Mouse (Mus musculus) lung, embryonic 15.5 days (tissue): ENCODE data around the gene R3hdm2. TPM values are rescaled to one million over a fixed set of nuclear protein-coding genes. Genes with fewer than 3 reads are reported as not detected.

Experiments used
- ATAC-seq: fragments of 200-750 bp; cut with Nextera tagmentation; 2 replicates; pipeline ENCODE4 v1.8.0; 2017; ENCODE audit warnings: moderate number of reproducible peaks, borderline replicate concordance; ENCODE audit not compliant: low FRiP score, low TSS enrichment; ENCODE audit errors: extremely low read depth
- H3K27ac ChIP-seq: fragments of 300-500 bp; sonication (generic); 2 replicates; pipeline ENCODE4 v1.5.1; 2015; ENCODE audit warnings: moderate library complexity, mild to moderate bottlenecking, inconsistent platforms
- H3K27me3 ChIP-seq: fragments of 300-500 bp; sonication (generic); 2 replicates; pipeline ENCODE4 v1.6.1; 2015; ENCODE audit warnings: inconsistent platforms
- H3K36me3 ChIP-seq: fragments of 300-500 bp; sonication (generic); 2 replicates; pipeline ENCODE4 v1.6.1; 2015; ENCODE audit warnings: inconsistent platforms
- H3K4me1 ChIP-seq: fragments of 300-500 bp; sonication (generic); 2 replicates; pipeline ENCODE4 v1.6.1; 2015; ENCODE audit warnings: inconsistent platforms
- H3K4me2 ChIP-seq: fragments of 300-500 bp; sonication (generic); 2 replicates; pipeline ENCODE4 v1.6.1; 2015; ENCODE audit warnings: inconsistent platforms, mild to moderate bottlenecking, moderate library complexity
- H3K4me3 ChIP-seq: fragments of 300-500 bp; sonication (generic); 2 replicates; pipeline ENCODE4 v1.5.1; 2015; ENCODE audit warnings: mild to moderate bottlenecking, inconsistent platforms
- H3K9ac ChIP-seq: fragments of 300-500 bp; sonication (generic); 2 replicates; pipeline ENCODE4 v1.6.1; 2015; ENCODE audit warnings: inconsistent platforms
- H3K9me3 ChIP-seq: fragments of 300-500 bp; sonication (generic); 2 replicates; pipeline ENCODE4 v1.6.1; 2016; ENCODE audit warnings: inconsistent platforms
- WGBS: fragments of 180-500 bp; shearing (Covaris S2); methylation state at CpG from one replicate; pipeline ENCODE4 v1.1.7; 2015; 5-methylcytosine and 5-hydroxymethylcytosine counted together
- polyA plus RNA-seq: library from polyadenylated mRNA; unstranded; fragments of >200 nt; fragmentation: Nextera tagmentation; extraction: Ambion mirVana; gene quantifications from 2 replicates; pipeline ENCODE4 v1.2.1, GENCODE M21; 2015

R3hdm2 gene
- polyA plus RNA-seq, 1 experiment from 2014 or later, result 30.1 TPM

DNA sequence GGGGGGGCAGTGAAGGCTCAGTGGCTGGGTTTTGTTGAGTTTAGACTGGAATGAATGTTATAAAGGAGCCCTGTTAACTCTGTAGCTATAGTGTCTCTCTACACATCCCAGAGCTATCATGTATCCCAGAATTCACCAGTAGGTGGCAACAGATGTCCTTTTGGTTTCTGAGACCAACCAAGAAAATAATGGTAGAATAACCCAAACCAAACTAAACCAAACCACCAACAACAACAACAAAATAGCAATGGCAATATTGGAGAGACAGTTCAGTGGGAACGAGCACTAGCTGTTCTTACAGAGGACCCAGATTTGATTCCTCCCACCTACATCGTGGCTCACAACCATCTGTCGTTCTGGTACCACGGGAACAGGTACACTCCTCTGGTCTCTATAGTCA is 99.0 kb downstream of the R3hdm2 start:
- H3K4me2 ChIP-seq, result no peak overlapping the region
- no peaks in the 10 kb centered on the region for H3K27me3 ChIP-seq
- no peak overlapping the region for H3K9ac ChIP-seq
- H3K9me3 ChIP-seq, result no peaks in the 10 kb centered on the region
- H3K36me3 ChIP-seq, result peaks cover 26% of the 10 kb centered on the region
- WGBS, result 93% methylated on average over 4 of the region's 4 CpGs
- peaks cover 12% of the 10 kb centered on the region; the same call in 1 of the 2 replicates for H3K4me1 ChIP-seq
- no peak for ATAC-seq
- H3K27ac ChIP-seq, result no peak overlapping the region
- no peak overlapping the region for H3K4me3 ChIP-seq

DNA sequence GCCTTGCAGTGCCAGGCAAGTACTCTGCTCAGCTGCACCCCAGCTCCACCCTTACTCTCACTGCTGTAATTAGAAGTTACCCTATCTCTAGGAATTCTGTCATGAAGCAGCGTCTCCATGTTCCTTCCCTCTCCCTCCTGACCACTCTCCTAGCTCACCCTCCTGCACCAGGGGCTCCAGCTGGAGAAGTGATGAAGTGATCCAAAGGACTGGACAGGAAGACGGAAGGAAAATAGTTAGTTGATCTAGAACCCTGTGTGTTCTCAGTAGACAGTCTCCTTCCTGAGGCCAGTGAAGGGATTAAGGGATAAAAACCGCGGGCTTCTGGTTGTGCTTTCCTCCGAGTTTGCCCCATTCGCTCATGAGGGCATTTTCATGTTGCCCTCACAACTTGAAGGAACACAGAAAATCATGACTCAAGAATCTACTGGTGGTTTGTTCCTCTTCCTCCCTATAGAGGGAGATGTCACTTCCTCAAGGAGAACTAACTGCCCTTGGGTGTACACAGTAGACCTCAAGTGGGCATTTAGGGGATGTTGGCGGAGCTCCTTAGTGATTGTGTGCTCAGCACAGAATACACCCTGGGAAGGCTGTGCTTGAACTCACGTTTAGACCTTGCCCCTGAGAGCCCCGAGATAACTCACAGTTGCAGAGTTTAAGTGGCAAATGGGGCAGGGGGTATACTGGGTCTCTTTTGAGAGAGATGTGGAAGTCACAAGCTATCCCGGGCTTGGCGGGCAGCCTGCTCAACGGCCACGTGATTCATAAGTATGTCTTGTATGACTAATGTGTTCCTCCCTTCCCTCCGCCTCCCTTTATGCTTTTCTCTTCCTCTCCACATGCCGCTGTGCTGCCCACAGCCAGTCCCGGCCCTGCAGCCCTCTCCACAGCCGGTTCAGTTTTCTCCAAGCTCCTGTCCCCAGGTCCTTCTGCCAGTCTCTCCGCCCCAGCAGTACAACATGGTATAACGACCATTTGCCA is 101.0 kb downstream of the R3hdm2 start:
- Histone ChIP-seq H3K9ac (no peak overlapping the region), H3K4me2 (no peak overlapping the region), H3K27ac (peak overlapping the region; percentile 37; the same call in 1 of the 2 replicates), H3K4me3 (no peak overlapping the region), H3K9me3 (no peaks in the 10 kb centered on the region), H3K36me3 (peaks cover 37% of the 10 kb centered on the region), H3K4me1 (peaks cover 12% of the 10 kb centered on the region; the same call in 1 of the 2 replicates), H3K27me3 (no peaks in the 10 kb centered on the region)
- peak; percentile 84; the same call in 1 of the 2 replicates for ATAC-seq
- WGBS, result 68% methylated on average over 19 of the region's 19 CpGs

DNA sequence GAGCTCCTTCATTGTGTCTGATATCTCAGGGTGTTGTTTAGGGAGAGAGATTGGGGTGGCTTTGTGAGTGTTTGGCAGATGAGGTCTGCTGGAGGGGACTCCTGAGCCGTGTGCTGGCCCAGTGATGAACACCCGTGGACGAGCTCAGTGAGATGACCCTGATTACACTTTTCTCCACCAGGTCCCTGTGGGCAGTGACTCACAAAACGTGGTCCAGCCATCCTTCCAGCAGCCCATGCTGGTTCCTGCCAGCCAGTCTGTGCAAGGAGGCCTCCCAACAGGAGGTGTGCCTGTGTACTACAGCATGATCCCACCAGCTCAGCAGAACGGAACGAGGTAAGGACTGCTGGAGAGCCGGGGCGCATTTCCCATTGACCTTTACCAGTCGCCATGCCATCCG is 105.1 kb downstream of the R3hdm2 start:
- Histone ChIP-seq H3K9me3 (no peaks in the 10 kb centered on the region), H3K4me1 (peaks cover 12% of the 10 kb centered on the region; the same call in 1 of the 2 replicates), H3K36me3 (peaks cover 52% of the 10 kb centered on the region), H3K27me3 (no peaks in the 10 kb centered on the region), H3K4me2 (no peak overlapping the region), H3K27ac (no peak overlapping the region), H3K9ac (no peak overlapping the region), H3K4me3 (no peak overlapping the region)
- WGBS, result 79% methylated on average over 10 of the region's 10 CpGs
- no peak for ATAC-seq

DNA sequence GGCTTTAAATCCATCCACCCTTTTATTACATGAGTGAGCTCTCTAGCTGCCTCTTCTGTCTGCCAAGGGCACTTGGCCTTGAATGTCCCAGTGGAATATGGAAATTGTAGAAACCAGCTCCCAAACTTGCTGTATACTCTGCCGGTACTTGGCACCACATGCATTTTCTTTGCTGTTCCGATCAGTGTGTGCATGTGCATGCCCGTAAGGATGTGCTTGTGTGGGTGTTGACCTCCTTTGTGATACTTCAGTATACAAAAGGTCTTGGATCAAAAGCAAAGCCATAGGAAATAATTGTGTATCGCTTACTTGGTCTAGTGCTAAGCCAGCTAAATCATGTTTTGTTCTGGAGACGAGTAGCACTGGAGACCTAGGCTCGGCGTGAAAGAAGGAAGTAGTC is 108.7 kb downstream of the R3hdm2 start:
- Histone ChIP-seq H3K4me1 (no peaks in the 10 kb centered on the region), H3K9me3 (no peaks in the 10 kb centered on the region), H3K27me3 (no peaks in the 10 kb centered on the region), H3K36me3 (peaks cover 62% of the 10 kb centered on the region), H3K27ac (no peak overlapping the region), H3K4me2 (no peak overlapping the region), H3K4me3 (no peak overlapping the region), H3K9ac (no peak overlapping the region)
- no peak for ATAC-seq
- 82% methylated on average over 7 of the region's 7 CpGs for WGBS

DNA sequence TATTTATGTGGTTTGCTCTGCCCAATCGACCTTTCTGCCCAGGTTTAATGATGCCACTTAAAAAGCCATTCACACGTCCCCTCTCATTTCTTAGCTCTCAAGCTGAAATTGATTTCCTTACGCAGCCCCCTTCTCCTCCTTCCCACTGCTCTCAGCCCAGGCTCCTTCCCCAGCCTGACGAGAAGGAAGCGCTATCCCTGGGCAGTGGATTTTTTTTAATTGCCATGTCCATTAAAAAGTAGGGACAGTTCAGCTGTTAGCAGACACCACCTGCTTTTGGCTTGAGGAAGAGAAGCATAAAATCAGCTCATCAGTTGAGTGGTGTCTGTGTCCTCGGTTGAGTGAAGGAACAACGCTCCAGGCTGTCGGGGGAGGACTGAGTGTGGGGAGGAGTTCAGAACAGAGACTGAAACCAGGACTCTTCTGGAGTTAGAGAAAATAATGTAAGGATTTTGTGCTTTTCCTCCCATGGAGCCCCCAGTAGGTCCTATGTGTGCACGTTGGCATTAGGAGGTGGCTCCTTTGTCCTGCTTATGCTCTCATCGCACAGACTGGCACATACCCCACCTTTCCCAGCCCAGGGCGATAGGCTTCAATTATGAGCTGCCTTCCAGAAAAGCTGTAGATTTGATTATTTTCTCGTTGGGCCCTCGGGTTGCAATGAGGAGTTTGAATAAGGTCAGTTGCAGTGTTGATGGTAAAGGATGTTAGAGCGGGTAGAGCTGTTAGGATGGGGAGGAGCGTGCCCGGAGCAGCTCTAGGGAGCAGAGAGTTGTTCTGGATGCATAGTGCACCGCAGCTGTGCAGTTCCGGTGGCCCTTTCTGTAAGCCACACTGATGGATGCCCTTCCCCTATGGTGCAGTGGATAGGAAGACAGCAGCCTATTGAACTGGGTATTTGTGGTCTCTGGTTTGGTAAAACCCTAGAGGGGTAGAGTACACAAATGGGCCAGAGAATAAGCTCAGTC is 110.3 kb downstream of the R3hdm2 start:
- no peak overlapping the region for H3K9ac ChIP-seq
- H3K4me1 ChIP-seq, result no peaks in the 10 kb centered on the region
- ATAC-seq, result no peak
- H3K9me3 ChIP-seq, result no peaks in the 10 kb centered on the region
- no peak overlapping the region for H3K27ac ChIP-seq
- 85% methylated on average over 18 of the region's 18 CpGs for WGBS
- peaks cover 63% of the 10 kb centered on the region for H3K36me3 ChIP-seq
- H3K4me3 ChIP-seq, result no peak overlapping the region
- H3K27me3 ChIP-seq, result no peaks in the 10 kb centered on the region
- H3K4me2 ChIP-seq, result no peak overlapping the region

DNA sequence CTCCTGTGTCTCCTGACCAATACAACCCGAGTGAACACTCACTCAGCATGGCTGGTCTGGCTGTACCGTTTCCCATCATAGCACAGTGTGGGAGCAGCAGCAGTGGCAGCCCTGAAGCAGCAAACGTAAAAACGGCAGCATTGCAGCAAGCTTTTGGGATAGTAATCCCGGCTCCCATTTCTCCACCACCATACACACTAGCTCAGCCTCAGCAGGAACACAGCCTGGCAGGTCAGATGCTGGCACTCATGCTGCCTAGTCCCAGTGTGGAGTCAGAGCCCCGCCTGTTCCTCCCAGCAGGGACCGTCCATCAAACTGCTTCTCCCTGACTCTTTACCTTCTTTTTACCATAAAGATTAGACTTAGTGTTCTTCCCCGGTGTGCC is 111.0 kb downstream of the R3hdm2 start:
- no peak for ATAC-seq
- H3K4me3 ChIP-seq, result no peak overlapping the region

DNA sequence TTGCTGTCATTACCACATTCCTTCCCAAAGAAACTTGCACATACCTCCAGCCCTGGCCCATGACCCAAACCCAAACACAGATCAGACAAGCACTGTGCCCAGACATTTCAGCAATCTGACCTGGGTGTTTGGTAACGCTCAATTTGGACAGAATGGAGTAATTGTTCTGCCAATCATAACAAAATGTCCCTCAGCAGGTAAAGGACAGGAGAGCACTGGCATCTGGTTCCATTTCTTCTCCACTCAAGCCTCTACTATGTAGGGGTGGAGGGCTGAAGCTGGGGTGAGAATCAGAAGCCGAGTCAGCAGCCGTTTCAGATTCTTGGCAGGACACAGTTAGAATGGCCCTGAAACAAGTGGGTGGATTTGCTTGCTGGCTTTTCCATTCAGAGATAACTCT is 112.0 kb downstream of the R3hdm2 start:
- Histone ChIP-seq H3K4me3 (no peak overlapping the region), H3K36me3 (peaks cover 66% of the 10 kb centered on the region), H3K27ac (no peak overlapping the region), H3K4me2 (no peak overlapping the region), H3K9ac (no peak overlapping the region), H3K4me1 (no peaks in the 10 kb centered on the region), H3K27me3 (no peaks in the 10 kb centered on the region), H3K9me3 (no peaks in the 10 kb centered on the region)
- 73% methylated on average over 3 of the region's 3 CpGs for WGBS
- no peak for ATAC-seq

More for the DNA sequence above, 111.0 kb downstream of the R3hdm2 start:
- H3K4me2 ChIP-seq, result no peak overlapping the region
- no peak overlapping the region for H3K9ac ChIP-seq
- no peaks in the 10 kb centered on the region for H3K4me1 ChIP-seq
- no peaks in the 10 kb centered on the region for H3K9me3 ChIP-seq
- peaks cover 64% of the 10 kb centered on the region for H3K36me3 ChIP-seq
- no peaks in the 10 kb centered on the region for H3K27me3 ChIP-seq
- WGBS, result 78% methylated on average over 8 of the region's 8 CpGs
- H3K27ac ChIP-seq, result no peak overlapping the region

DNA sequence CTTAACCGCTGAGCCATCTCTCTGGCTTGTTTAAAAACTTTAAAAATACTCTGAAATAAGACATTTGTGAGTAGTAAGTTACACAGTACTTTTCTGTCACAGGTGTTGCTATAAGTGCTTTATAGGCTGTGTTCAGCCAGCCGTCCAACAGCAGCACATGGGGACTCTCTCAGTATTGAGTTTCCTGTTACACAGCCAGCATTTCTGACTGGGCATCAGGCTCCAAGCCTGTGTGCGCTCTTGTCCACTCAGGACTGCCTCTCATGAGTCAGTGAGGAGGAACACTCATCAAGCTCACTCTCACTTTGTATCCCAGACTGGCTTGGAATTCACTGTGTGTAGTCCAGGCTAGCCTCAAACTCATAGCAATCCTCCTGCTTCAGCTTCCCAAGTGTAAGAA is 116.0 kb downstream of the R3hdm2 start:
- Histone ChIP-seq H3K9me3 (no peaks in the 10 kb centered on the region), H3K9ac (no peak overlapping the region), H3K27me3 (no peaks in the 10 kb centered on the region), H3K36me3 (peaks cover 78% of the 10 kb centered on the region), H3K4me2 (no peak overlapping the region), H3K4me1 (no peaks in the 10 kb centered on the region), H3K4me3 (no peak overlapping the region), H3K27ac (no peak overlapping the region)
- WGBS, result 93% methylated on average over 3 of the region's 3 CpGs
- ATAC-seq, result no peak

DNA sequence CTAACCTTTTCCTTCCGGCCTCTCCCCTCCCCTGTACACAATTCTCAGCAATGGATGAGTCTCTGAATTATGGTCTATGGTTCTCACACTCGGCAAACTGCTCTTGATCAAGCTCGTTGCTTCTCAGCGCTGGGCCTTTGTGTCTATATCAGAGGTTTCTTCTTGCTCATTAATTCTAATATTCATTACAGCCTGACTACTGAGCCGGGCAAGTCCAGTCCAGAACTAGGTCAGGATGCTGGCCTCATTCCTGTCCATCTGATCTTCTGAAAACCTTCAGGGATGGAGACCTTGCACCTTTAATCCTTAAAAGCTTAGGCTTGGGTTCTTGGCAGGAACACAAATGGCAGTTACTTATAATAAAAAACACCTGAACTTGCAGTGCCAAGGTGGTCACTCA is 119.4 kb downstream of the R3hdm2 start:
- Histone ChIP-seq H3K9me3 (no peaks in the 10 kb centered on the region), H3K4me3 (no peak overlapping the region), H3K36me3 (peaks cover 52% of the 10 kb centered on the region), H3K9ac (no peak overlapping the region), H3K4me2 (no peak overlapping the region), H3K27me3 (no peaks in the 10 kb centered on the region), H3K27ac (no peak overlapping the region), H3K4me1 (no peaks in the 10 kb centered on the region)
- 80% methylated on average over 5 of the region's 5 CpGs for WGBS
- ATAC-seq, result no peak

DNA sequence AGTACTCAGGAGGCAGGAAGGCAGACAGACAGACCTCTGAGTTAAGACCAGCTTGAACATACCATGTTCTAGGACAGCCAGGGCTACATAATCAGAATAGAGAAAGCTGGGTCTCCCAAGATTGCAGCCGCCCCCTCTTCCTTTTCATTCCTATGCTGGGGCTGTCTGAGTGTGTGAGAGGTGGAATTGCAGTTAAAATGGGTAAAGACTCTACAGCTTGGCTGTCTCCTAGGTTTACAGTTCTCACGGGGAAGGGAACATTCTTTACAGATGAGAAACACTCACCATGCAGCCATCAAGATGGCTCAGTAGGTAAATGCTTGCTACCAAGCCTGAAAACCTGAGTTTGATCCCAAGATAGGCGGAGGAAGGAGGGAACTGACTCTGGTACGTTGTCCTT is 119.9 kb downstream of the R3hdm2 start:
- H3K27ac ChIP-seq, result no peak overlapping the region
- H3K27me3 ChIP-seq, result no peaks in the 10 kb centered on the region
- peaks cover 47% of the 10 kb centered on the region for H3K36me3 ChIP-seq
- H3K9me3 ChIP-seq, result no peaks in the 10 kb centered on the region
- WGBS, result 77% methylated on average over 4 of the region's 4 CpGs
- H3K9ac ChIP-seq, result no peak overlapping the region
- no peaks in the 10 kb centered on the region for H3K4me1 ChIP-seq
- H3K4me2 ChIP-seq, result no peak overlapping the region
- ATAC-seq, result no peak
- H3K4me3 ChIP-seq, result no peak overlapping the region

DNA sequence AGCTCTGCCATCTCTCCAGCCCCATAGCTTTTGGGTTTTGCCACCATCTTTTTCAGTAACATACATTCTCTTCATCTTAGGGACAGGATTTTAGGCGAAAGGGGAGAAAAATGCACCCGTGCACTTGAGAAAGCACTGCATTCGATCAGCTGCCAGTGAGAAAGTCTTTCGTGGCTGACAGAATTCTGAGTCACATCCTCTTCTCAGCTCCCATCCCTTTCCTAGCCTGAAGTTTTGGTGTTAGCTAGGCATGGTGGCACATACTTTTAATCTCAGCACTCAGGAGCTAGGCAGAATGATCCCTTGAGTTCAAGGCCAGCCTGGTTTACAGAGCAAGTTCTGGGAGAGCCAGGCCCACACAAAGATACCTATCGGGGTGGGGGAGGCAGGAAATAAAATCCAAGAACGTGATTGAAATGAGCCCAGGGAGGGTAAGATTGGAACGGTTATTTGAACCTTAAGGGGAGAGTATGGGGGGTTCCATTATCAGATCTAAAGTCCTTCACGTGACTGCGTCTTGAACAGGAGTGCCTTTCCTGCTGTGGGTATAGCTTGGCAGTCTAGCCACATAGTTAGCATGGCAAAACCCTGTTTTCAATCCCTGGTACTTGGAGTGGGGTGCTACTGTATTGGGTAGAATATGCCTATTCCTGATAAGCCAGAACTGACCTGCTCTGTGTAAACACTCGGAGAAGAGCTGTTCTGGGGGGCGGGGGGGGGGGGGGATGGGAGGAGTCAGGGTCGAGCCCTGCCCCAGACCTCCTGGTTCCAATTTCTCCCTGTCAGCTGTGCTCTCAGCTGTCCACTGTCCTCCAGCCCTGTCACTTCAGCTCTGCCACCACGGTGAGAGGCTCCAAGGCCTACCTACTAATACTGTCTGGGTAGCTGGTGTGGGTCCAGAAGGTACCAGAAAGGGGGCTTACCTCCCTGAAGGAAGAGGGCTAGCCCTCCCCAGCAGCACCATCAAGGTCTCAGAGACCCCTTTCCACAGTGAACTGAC is 121.1 kb downstream of the R3hdm2 start, which contains the start of gene Stac3:
TSS of gene Stac3 (plus strand) at position 793 of the 1,000 bp plus-strand sequence.
- H3K4me2 ChIP-seq, result no peak within 1 kb of the TSS
- H3K27me3 ChIP-seq, result no peaks in the 10 kb centered on the region
- H3K9me3 ChIP-seq, result no peaks in the 10 kb centered on the region
- peak; percentile 15; the same call in 1 of the 2 replicates for ATAC-seq
- H3K27ac ChIP-seq, result no peak within 1 kb of the TSS
- H3K36me3 ChIP-seq, result peaks cover 37% of the 10 kb centered on the region
- H3K4me1 ChIP-seq, result no peaks in the 10 kb centered on the region
- no peak within 1 kb of the TSS for H3K4me3 ChIP-seq
- WGBS, result 57% methylated on average over 13 of the region's 13 CpGs
- no peak within 1 kb of the TSS for H3K9ac ChIP-seq
